Mouse (Mus musculus) ES-Bruce4 (cell line): ENCODE measurements at regions not wholly inside any gene's neighbourhood (a gene's known extent, or its start where the extent isn't known, plus 50 kb on each side); places are given as distances from the start of the nearest gene placed in this dataset.

ENCODE experiments used
- H3K27ac ChIP-seq: 2 replicates; pipeline ENCODE4 v1.5.1; 2012; ENCODE audit warnings: low read length, inconsistent platforms; ENCODE audit not compliant: insufficient read depth
- H3K27me3 ChIP-seq: 2 replicates; pipeline ENCODE4 v1.6.1; 2012; ENCODE audit warnings: mild to moderate bottlenecking, low read length, inconsistent platforms; ENCODE audit not compliant: control insufficient read depth, poor library complexity, insufficient read depth, severe bottlenecking
- H3K36me3 ChIP-seq: 2 replicates; pipeline ENCODE4 v1.6.1; 2012; ENCODE audit warnings: inconsistent platforms, mild to moderate bottlenecking, low read length, moderate library complexity; ENCODE audit not compliant: control insufficient read depth, poor library complexity, insufficient read depth, severe bottlenecking
- H3K4me1 ChIP-seq: one replicate; pipeline ENCODE4 v1.8.1; 2011; ENCODE audit warnings: low read length; ENCODE audit not compliant: control insufficient read depth, insufficient read depth
- H3K4me3 ChIP-seq: 2 replicates; pipeline ENCODE4 v1.5.1; 2011; ENCODE audit warnings: low read depth, mild to moderate bottlenecking, low read length
- H3K9ac ChIP-seq: 2 replicates; pipeline ENCODE4 v1.6.1; 2012; ENCODE audit warnings: low read depth, mild to moderate bottlenecking, inconsistent platforms; ENCODE audit not compliant: poor library complexity, severe bottlenecking
- H3K9me3 ChIP-seq: replicated peaks from 2 replicates; pipeline ENCODE4 v1.6.1; 2012; ENCODE audit warnings: mild to moderate bottlenecking, low read length, inconsistent platforms; ENCODE audit not compliant: control insufficient read depth, poor library complexity, insufficient read depth, severe bottlenecking
- CTCF ChIP-seq: IDR thresholded peaks from one replicate; pipeline ENCODE4 v1.8.1; 2011; ENCODE audit warnings: low read depth, low read length
- EP300 ChIP-seq: IDR thresholded peaks from 2 replicates; pipeline ENCODE4 v1.6.1; 2011; ENCODE audit warnings: low read depth, low read length; ENCODE audit not compliant: insufficient read depth
- POLR2A ChIP-seq: IDR thresholded peaks from one replicate; pipeline ENCODE4 v1.8.1; 2011; ENCODE audit warnings: low read length; ENCODE audit not compliant: insufficient read depth

GRCm38 (mm10) chr13:70967781-70968180 is 126.2 kb upstream of the Adamts16 start:
- H3K9me3 ChIP-seq: no peaks in the 10 kb centered on the region; the same call in 1 of the 2 replicates
- H3K36me3 ChIP-seq: no peaks in the 10 kb centered on the region
- H3K4me1 ChIP-seq: no peaks in the 10 kb centered on the region
- no peak overlapping the region for H3K9ac ChIP-seq
- H3K27me3 ChIP-seq: no peaks in the 10 kb centered on the region
- TF ChIP-seq EP300: no peak
- no peak for TF ChIP-seq POLR2A
- no peak for TF ChIP-seq CTCF
- H3K27ac ChIP-seq: no peak overlapping the region
- no peak overlapping the region for H3K4me3 ChIP-seq

DNA sequence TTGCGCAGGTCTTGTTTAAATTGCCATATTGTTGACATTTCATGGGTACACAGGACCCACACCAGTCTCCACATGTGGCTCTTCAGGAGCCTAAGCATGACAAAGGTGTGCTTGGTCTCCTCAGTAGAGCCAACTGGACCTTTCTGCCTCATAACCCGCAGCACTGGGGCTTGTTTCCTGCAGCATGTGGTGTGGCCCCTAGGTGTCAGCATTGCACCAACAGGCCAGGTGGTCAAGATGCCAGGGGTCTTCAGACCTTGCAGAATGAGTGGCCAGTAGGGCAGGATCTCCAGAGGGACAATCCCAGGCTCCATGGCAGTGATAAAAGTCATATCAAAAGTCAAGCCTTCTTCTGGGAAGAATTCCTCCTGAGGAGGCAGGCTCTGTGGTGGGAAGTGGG is 121.8 kb upstream of the Adamts16 start:
- Histone ChIP-seq H3K9ac (no peak overlapping the region), H3K36me3 (no peaks in the 10 kb centered on the region), H3K4me3 (no peak overlapping the region), H3K4me1 (no peaks in the 10 kb centered on the region), H3K27ac (no peak overlapping the region), H3K9me3 (no peaks in the 10 kb centered on the region), H3K27me3 (no peaks in the 10 kb centered on the region)
- TF ChIP-seq POLR2A: no peak
- no peak for TF ChIP-seq EP300
- TF ChIP-seq CTCF: peak; percentile 53

DNA sequence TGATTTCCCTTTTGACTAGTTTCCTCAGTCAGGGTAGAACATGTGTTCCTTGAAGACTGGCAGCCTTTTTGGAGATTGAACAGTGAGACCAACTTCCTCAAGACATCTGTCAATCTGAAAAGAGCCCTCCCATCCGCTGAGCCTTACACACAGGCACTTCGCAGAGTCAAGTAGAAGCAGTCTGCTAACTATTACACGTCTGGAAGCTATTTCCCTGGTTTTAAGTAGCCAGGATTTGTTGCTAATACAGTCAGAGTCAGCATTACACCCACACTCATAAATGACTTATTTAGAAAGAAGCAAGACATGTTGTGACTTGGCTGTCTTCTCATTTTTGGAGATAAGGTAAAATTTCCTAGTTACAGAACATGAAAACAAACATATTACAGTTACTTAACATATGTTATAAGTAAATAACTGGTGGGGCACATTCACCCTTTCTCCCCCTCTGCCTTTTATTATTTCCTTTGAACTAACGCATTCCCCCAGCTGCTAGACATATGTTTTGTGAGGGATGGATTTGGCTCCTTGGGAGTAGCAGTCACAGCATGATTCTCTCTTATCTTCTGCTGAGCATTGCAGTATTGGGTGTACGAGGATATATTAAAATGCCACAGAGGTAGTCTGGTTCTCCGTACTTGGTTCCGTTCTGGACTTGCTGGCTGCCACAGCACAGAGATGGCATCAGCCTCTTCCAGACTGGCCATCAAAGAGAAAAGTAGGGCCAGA is 92.9 kb upstream of the Adamts16 start:
- Histone ChIP-seq H3K4me3 (no peak overlapping the region), H3K36me3 (no peaks in the 10 kb centered on the region), H3K9me3 (no peaks in the 10 kb centered on the region), H3K9ac (no peak overlapping the region), H3K27me3 (no peaks in the 10 kb centered on the region), H3K4me1 (no peaks in the 10 kb centered on the region), H3K27ac (no peak overlapping the region)
- TF ChIP-seq CTCF: no peak
- no peak for TF ChIP-seq EP300
- no peak for TF ChIP-seq POLR2A

- H3K4me1 ChIP-seq: no peaks in the 10 kb centered on the region
- H3K27me3 ChIP-seq: no peaks in the 10 kb centered on the region
- no peak overlapping the region for H3K9ac ChIP-seq
- H3K4me3 ChIP-seq: no peak overlapping the region
- no peak overlapping the region for H3K27ac ChIP-seq
- no peaks in the 10 kb centered on the region for H3K36me3 ChIP-seq
- no peak for TF ChIP-seq CTCF
- no peak for TF ChIP-seq POLR2A
- TF ChIP-seq EP300: no peak
- no peaks in the 10 kb centered on the region for H3K9me3 ChIP-seq
Observed at GRCm38 (mm10) chr13:70913834-70914233, 72.2 kb upstream of the Adamts16 start.

GRCm38 (mm10) chr13:70910934-70911333 is 69.3 kb upstream of the Adamts16 start:
- Histone ChIP-seq H3K36me3 (no peaks in the 10 kb centered on the region), H3K4me1 (no peaks in the 10 kb centered on the region), H3K9ac (no peak overlapping the region), H3K4me3 (no peak overlapping the region), H3K27ac (no peak overlapping the region), H3K27me3 (no peaks in the 10 kb centered on the region), H3K9me3 (no peaks in the 10 kb centered on the region)
- TF ChIP-seq EP300 (no peak), CTCF (no peak), POLR2A (no peak)

DNA sequence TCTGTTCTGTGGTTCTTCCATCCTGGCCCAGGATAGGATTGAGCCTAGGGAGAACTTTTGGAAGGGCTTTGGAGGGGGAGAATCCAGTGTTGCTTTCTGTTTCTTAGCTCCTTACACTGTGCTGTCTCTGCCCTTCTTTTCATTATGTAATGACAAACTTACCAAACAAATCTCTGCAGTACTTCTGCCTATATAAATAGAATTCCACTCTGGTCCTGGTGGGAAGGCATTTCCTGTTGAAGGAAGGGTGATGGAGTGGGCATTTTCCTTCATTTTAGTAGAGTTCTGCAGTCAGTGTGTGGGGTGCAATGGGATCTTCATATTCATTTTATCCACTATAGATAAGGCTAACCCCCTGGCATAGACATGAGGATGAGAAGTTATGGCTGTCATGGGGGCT is 63.2 kb upstream of the Adamts16 start:
- Histone ChIP-seq H3K9me3 (no peaks in the 10 kb centered on the region), H3K27me3 (no peaks in the 10 kb centered on the region), H3K36me3 (no peaks in the 10 kb centered on the region), H3K4me1 (no peaks in the 10 kb centered on the region), H3K4me3 (no peak overlapping the region), H3K27ac (no peak overlapping the region), H3K9ac (no peak overlapping the region)
- TF ChIP-seq CTCF (no peak), EP300 (no peak), POLR2A (no peak)
